Mouse (Mus musculus): ENCODE results near the gene Mettl25. TPM values are rescaled to one million over a fixed set of nuclear protein-coding genes. Genes with fewer than 3 reads are reported as not detected.

Mettl25 gene
- polyA plus RNA-seq (2014; fragmentation: Illumina TruSeq; extraction: RNeasy Lipid Tissue Mini Kit (QIAGEN cat#74804); ENCODE audit: low read depth, low replicate concordance) = 14.2 TPM

GRCm38 (mm10) chr10:105840928-105841888 is at the start of gene Mettl25, which contains the start of gene Ccdc59:
Mettl25 (minus strand) TSS chr10:105841380.
Ccdc59 (plus strand) TSS chr10:105841067.

Other genes with a start within 250 kb of the Mettl25 start
- gene Ccdc59, start 313 bp downstream of the Mettl25 start, polyA plus RNA-seq (2014; fragmentation: Illumina TruSeq; extraction: RNeasy Lipid Tissue Mini Kit (QIAGEN cat#74804); ENCODE audit: low read depth, low replicate concordance) = 17.0 TPM